Mouse (Mus musculus) cerebellum, adult 2 months (tissue): ENCODE results near the gene Foxk1.

Experiments
- CTCF ChIP-seq: fragments of 200-500 bp; IDR thresholded peaks from 2 replicates; pipeline ENCODE4 v1.5.1; 2011; ENCODE audit warnings: low read depth, mild to moderate bottlenecking, control low read depth, low read length, moderate library complexity, borderline replicate concordance; ENCODE audit not compliant: insufficient read depth
- POLR2A ChIP-seq: fragments of 200-500 bp; IDR thresholded peaks from 2 replicates; pipeline ENCODE4 v1.6.1; 2011; ENCODE audit warnings: low read length, control low read depth, borderline replicate concordance; ENCODE audit not compliant: insufficient read depth

DNA sequence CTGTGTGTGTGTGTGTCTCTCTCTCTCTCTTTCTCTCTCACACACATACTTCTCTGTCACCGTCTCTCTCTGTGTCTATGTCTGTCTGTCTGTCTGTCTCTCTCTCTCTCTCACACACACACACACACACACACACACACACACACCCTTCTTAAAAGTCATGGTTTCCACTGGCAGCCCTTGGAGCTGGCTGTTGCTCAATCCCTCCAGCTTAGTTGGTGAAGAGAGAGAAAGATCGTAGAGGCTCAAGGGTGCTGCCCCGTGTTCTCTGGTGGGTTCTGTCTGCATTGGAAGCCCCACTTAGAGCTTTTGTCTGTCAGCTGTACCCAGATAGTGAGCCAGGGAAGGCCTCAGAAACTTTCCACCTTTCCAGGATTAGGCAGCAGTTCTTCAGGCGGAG, 31.4 kb downstream of the Foxk1 start:
- TF ChIP-seq POLR2A, result no peak
- TF ChIP-seq CTCF, result no peak
